Mouse (Mus musculus) hindbrain, embryonic 12.5 days (tissue): Measurements from ENCODE around the gene Chd8. TPM values are rescaled to one million over a fixed set of nuclear protein-coding genes. Genes with fewer than 3 reads are reported as not detected.

Experiments
- ATAC-seq: fragments of 200-750 bp; cut with Nextera tagmentation; 2 replicates; pipeline ENCODE4 v1.8.0; 2017; ENCODE audit warnings: moderate TSS enrichment; ENCODE audit not compliant: low FRiP score
- H3K27ac ChIP-seq: fragments of 300-500 bp; sonication (generic); 2 replicates; pipeline ENCODE4 v1.5.1; 2016; ENCODE audit warnings: mild to moderate bottlenecking
- H3K27me3 ChIP-seq: fragments of 300-500 bp; sonication (generic); 2 replicates; pipeline ENCODE4 v1.6.1; 2016; ENCODE audit warnings: mild to moderate bottlenecking
- H3K36me3 ChIP-seq: fragments of 300-500 bp; sonication (generic); 2 replicates; pipeline ENCODE4 v1.6.1; 2016; ENCODE audit warnings: mild to moderate bottlenecking
- H3K4me1 ChIP-seq: fragments of 300-500 bp; sonication (generic); 2 replicates; pipeline ENCODE4 v1.6.1; 2016
- H3K4me2 ChIP-seq: fragments of 300-500 bp; sonication (generic); replicated peaks from 2 replicates; pipeline ENCODE4 v1.6.1; 2016; ENCODE audit warnings: mild to moderate bottlenecking
- H3K4me3 ChIP-seq: fragments of 300-500 bp; sonication (generic); 2 replicates; pipeline ENCODE4 v1.5.1; 2016; ENCODE audit warnings: mild to moderate bottlenecking
- H3K9ac ChIP-seq: fragments of 300-500 bp; sonication (generic); 2 replicates; pipeline ENCODE4 v1.6.1; 2016; ENCODE audit warnings: mild to moderate bottlenecking, moderate library complexity
- H3K9me3 ChIP-seq: fragments of 300-500 bp; sonication (generic); replicated peaks from 2 replicates; pipeline ENCODE4 v1.6.1; 2016; ENCODE audit warnings: mild to moderate bottlenecking
- WGBS: fragments of 180-500 bp; shearing (Covaris S2); methylation state at CpG from one replicate; pipeline ENCODE4 v1.1.7; 2016; 5-methylcytosine and 5-hydroxymethylcytosine counted together
- polyA plus RNA-seq: library from polyadenylated mRNA; unstranded; fragments of >200 nt; fragmentation: Nextera tagmentation; extraction: Ambion mirVana; gene quantifications from 2 replicates; pipeline ENCODE4 v1.2.1, GENCODE M21; 2016

Chd8 gene
- polyA plus RNA-seq, 1 experiment from 2014 or later: 57.4 TPM

DNA sequence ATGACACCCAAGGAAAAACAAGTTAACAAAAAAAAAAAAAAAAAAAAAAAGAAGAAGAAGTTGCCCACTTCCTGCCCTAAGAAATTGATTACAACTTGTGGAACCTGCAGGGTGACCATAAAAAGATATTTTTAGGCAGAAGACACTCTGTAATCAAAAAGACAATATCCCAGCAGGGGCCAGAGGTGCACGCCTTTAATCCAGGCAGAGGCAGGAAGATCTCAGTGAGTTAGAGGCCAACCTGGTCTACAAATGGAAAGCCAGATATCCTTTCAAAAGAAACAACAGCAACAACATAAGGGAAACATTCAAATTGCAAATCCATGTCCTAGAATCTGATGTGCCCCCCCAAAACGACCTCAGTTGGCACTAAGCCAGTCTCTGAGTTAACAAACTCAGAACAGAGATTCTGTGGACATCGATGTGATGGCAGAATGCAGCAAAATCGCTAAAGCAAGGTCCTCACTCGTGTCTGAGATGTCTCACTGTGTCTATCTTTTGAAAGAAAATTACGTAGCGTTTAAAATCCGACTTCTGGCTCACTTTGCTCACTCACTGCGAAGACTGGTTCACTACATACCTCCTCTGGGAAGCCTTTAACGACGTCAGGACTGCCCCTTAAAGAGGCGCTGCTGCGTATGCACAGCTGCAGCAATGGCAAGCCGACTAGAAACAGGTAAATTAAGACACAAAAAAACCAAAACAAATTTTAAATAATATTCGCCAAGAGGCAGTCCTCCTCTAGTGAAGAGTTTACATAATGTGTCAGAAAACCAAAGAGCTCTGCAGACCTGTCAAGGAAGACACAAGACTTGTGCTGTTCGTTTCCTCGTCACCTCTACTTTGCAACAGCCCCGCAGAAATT, 1.0 kb downstream of the Chd8 start:
- Histone ChIP-seq H3K4me3 (peak overlapping the region; percentile 72), H3K36me3 (0 out of 2 replicates have a peak, but pooled peaks cover 5% of the 10 kb centered on the region), H3K9me3 (no peaks in the 10 kb centered on the region), H3K27me3 (no peaks in the 10 kb centered on the region), H3K9ac (peak overlapping the region; percentile 77), H3K27ac (peak overlapping the region; percentile 93), H3K4me2 (peak overlapping the region; percentile 78), H3K4me1 (peaks cover 13% of the 10 kb centered on the region)
- WGBS: 9% methylated on average over 18 of the region's 18 CpGs
- ATAC-seq: no peak

- no peak for ATAC-seq
- Histone ChIP-seq H3K4me1 (peaks cover 14% of the 10 kb centered on the region), H3K9ac (no peak overlapping the region), H3K27ac (no peak overlapping the region), H3K36me3 (no peaks in the 10 kb centered on the region), H3K4me2 (no peak overlapping the region), H3K4me3 (no peak overlapping the region), H3K27me3 (no peaks in the 10 kb centered on the region), H3K9me3 (no peaks in the 10 kb centered on the region)
- WGBS: 86% methylated on average over 4 of the region's 4 CpGs
Observed at GRCm38 (mm10) chr14:52246129-52246528, 11.5 kb downstream of the Chd8 start.

GRCm38 (mm10) chr14:52244690-52245042, 12.9 kb downstream of the Chd8 start:
- Histone ChIP-seq H3K4me1 (peaks cover 14% of the 10 kb centered on the region), H3K27ac (peak overlapping the region; percentile 62)

DNA sequence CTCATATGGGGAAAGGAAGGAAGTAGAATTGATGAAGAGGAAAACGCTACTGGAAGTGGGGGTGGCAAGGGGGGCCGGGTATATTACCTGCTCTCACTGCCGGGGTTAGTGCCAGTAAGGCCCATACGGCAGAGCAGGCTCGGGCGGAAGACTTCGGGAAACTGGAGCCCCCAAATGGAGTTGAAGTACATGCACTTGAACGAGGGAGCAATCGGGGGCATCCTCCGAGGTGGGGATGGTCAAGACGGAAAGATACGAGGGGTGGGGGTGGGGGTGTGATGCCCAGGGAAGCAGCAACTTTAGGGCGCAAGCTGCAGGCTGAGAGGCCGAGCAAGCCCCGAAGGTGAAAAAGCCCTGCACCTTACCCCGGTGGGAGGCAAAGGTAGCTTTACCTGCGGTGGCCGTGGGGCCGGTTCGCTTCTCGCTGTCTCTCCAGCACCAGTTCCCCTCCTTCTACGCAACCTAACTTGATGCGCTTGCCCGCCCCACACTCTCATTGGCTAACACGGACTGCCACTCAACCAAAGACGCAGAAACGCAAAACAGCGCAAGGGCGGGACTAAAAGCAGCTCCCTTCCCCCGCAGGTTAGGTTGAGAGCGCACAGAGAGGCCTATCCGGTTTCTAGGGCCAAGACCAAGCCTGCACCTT, 13.4 kb downstream of the Chd8 start:
- WGBS: 0% methylated on average over 32 of the region's 32 CpGs
- Histone ChIP-seq H3K27ac (peak overlapping the region; percentile 62), H3K9ac (peak overlapping the region; percentile 79), H3K36me3 (0 out of 2 replicates have a peak, but pooled peaks cover 3% of the 10 kb centered on the region), H3K27me3 (no peaks in the 10 kb centered on the region), H3K9me3 (no peaks in the 10 kb centered on the region), H3K4me2 (peak overlapping the region; percentile 87), H3K4me1 (peaks cover 14% of the 10 kb centered on the region), H3K4me3 (peak overlapping the region; percentile 69)
- peak; percentile 100 for ATAC-seq

More at GRCm38 (mm10) chr14:52244690-52245042, 12.9 kb downstream of the Chd8 start:
- H3K9me3 ChIP-seq: no peaks in the 10 kb centered on the region
- 0 out of 2 replicates have a peak, but pooled peaks cover 3% of the 10 kb centered on the region for H3K36me3 ChIP-seq
- H3K4me2 ChIP-seq: peak overlapping the region; percentile 87
- H3K4me3 ChIP-seq: peak overlapping the region; percentile 69
- ATAC-seq: peak; percentile 83
- WGBS: 10% methylated on average over 7 of the region's 7 CpGs
- no peaks in the 10 kb centered on the region for H3K27me3 ChIP-seq
- peak overlapping the region; percentile 79 for H3K9ac ChIP-seq

GRCm38 (mm10) chr14:52236216-52236615, 21.4 kb downstream of the Chd8 start:
- WGBS: 94% methylated on average over 1 of the region's 1 CpGs
- Histone ChIP-seq H3K4me1 (no peaks in the 10 kb centered on the region), H3K9me3 (no peaks in the 10 kb centered on the region), H3K27me3 (no peaks in the 10 kb centered on the region), H3K36me3 (peaks cover 61% of the 10 kb centered on the region), H3K4me2 (no peak overlapping the region), H3K4me3 (no peak overlapping the region), H3K9ac (no peak overlapping the region), H3K27ac (no peak overlapping the region)
- no peak for ATAC-seq

DNA sequence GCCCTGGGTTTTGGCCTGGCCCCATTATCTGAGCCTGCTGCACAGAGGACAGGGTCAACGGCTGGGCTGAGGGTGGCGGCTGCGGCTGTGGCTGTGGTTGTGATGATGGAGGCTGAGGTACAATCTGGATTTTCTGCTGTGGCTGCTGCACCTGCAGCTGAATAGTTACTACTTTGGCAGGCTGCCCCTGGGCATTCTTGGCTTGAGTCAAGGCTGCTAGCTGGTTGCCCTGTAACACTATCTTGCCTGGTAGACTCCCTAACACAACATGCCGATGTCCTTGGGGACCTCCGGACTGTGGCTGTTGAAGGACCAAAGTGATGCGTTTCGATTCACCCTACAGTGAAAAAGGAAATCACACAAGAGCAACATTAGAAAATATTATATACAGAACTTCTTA, 22.4 kb downstream of the Chd8 start:
- Histone ChIP-seq H3K4me1 (no peaks in the 10 kb centered on the region), H3K4me2 (no peak overlapping the region), H3K27ac (no peak overlapping the region), H3K36me3 (peaks cover 69% of the 10 kb centered on the region), H3K4me3 (no peak overlapping the region), H3K27me3 (no peaks in the 10 kb centered on the region), H3K9me3 (no peaks in the 10 kb centered on the region), H3K9ac (no peak overlapping the region)
- 95% methylated on average over 7 of the region's 7 CpGs for WGBS
- no peak for ATAC-seq

- WGBS: 85% methylated on average over 6 of the region's 6 CpGs
- Histone ChIP-seq H3K27me3 (no peaks in the 10 kb centered on the region), H3K9ac (no peak overlapping the region), H3K4me3 (no peak overlapping the region), H3K4me1 (no peaks in the 10 kb centered on the region), H3K4me2 (no peak overlapping the region), H3K9me3 (no peaks in the 10 kb centered on the region), H3K36me3 (peaks cover 91% of the 10 kb centered on the region), H3K27ac (no peak overlapping the region)
- ATAC-seq: no peak
Observed at GRCm38 (mm10) chr14:52232249-52232648, 25.3 kb downstream of the Chd8 start.

DNA sequence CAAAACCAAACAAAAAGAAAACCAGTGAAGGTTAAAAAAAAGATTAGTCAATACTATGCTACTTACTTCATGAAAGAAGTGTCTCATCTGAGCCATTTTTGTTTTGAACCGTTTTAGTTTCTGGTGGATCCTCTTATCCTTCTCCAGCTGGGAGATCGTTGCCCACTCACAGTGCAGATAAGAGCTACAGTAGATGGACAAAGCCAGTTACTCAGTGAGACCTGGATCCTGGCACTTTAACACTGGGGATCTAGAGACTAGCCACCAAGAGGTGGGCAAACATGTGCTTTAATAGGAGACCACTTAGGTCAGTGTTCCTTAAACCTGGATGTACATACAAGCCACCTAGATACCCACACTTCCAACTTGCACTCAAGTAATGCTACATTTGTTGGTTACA, 31.6 kb downstream of the Chd8 start:
- Histone ChIP-seq H3K27ac (no peak overlapping the region), H3K36me3 (peaks cover 89% of the 10 kb centered on the region), H3K4me1 (no peaks in the 10 kb centered on the region), H3K27me3 (no peaks in the 10 kb centered on the region), H3K4me3 (no peak overlapping the region), H3K4me2 (no peak overlapping the region), H3K9me3 (no peaks in the 10 kb centered on the region), H3K9ac (no peak overlapping the region)
- 91% methylated on average over 2 of the region's 2 CpGs for WGBS
- ATAC-seq: no peak

DNA sequence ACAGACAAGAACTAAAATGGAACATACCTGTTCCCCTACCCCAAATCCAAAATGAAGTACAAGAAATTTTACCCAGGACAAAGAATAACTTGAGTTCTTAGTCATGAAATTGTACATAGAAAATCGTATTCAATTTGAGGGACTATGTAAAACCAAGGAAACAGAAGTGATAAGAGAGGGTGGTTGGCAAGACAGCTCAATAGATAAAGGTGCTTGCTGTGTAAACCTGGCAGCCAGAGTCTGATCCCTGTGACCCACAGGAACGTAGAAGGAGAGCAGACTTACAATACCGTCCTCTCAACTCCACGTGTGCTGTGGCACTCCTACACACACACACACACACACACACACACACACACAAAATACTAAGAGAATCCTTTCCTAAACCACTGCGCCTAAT, 40.3 kb downstream of the Chd8 start:
- H3K4me1 ChIP-seq: no peaks in the 10 kb centered on the region
- H3K9me3 ChIP-seq: no peaks in the 10 kb centered on the region
- no peak overlapping the region for H3K27ac ChIP-seq
- ATAC-seq: no peak
- WGBS: 94% methylated on average over 5 of the region's 5 CpGs
- H3K4me2 ChIP-seq: no peak overlapping the region
- H3K36me3 ChIP-seq: peaks cover 89% of the 10 kb centered on the region
- H3K27me3 ChIP-seq: no peaks in the 10 kb centered on the region
- H3K4me3 ChIP-seq: no peak overlapping the region
- H3K9ac ChIP-seq: no peak overlapping the region

GRCm38 (mm10) chr14:52199412-52199811, 58.2 kb downstream of the Chd8 start:
- Histone ChIP-seq H3K4me2 (no peak overlapping the region), H3K4me3 (no peak overlapping the region), H3K27me3 (no peaks in the 10 kb centered on the region), H3K9ac (no peak overlapping the region), H3K9me3 (no peaks in the 10 kb centered on the region), H3K4me1 (peaks cover 17% of the 10 kb centered on the region), H3K36me3 (peaks cover 44% of the 10 kb centered on the region), H3K27ac (no peak overlapping the region)
- WGBS: 92% methylated on average over 4 of the region's 4 CpGs
- no peak for ATAC-seq

DNA sequence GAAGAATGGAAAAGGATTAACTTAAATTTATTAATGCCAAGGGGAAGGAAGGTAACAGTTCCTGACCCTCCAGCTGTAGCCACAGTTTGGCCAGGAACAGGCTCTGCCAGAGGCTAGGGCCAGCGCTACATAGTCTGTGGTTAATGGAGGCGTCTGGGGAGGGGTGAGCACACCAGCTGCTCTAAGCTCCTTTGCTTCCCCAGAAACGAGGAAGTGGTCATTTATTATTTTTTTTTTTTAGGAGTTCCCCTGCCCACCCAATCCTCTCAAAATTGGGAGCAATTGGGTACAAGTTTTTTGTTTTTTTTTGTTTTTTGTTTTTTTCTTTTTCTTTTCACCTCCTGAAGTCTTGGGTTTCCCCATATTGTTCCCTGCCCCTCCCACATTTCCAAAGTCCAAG, 59.4 kb downstream of the Chd8 start:
- H3K9ac ChIP-seq: no peak overlapping the region

DNA sequence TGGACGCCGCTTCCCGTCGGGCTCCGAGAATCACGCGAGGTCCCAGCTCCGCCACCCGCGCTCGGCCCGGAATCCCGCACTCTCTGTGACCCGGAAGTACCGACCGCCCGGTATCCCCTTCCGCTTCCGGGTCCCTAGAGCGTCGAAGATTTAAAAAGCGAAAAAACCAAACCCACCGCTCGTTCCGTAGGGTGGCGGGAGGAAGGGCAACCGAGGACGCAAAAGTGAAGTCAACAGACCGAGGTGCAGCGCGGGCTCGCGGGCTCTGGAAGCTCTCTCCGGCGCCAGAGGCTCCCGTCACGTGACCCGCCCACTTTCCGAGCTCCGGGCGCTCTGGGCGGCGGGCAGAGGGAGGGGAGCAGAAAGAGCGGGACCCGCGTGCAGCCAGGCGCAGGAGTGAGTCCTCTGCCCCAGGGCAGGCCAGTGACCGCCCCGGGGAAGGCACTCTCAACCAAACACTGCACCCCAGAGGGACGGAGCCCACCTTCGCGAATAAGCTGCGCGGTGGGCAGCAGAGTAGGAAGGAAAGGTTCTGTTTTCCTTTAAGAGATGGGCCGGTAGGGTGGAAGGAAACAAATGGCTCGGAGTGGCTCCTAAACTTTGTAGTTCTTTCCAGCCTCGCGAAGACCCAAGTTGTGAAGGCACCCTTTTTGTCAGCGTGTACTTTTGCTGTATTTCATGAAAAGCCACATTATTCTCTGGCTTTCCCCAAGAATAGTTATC, 60.3 kb downstream of the Chd8 start, which contains the start of gene Supt16:
Gene Supt16 (minus strand): TSS at position 261 of the 723 bp plus-strand sequence.
- peak within 1 kb of the TSS; percentile 95 for H3K27ac ChIP-seq
- WGBS: under 1% methylated on average over 59 of the region's 59 CpGs

More for the DNA sequence above, 59.4 kb downstream of the Chd8 start:
- ATAC-seq: no peak
- Histone ChIP-seq H3K4me3 (peak overlapping the region; percentile 98), H3K36me3 (peaks cover 36% of the 10 kb centered on the region), H3K4me2 (peak overlapping the region; percentile 75), H3K27me3 (no peaks in the 10 kb centered on the region), H3K27ac (no peak overlapping the region), H3K4me1 (peaks cover 17% of the 10 kb centered on the region), H3K9me3 (no peaks in the 10 kb centered on the region)
- 26% methylated on average over 3 of the region's 3 CpGs for WGBS

More for the DNA sequence above, 60.3 kb downstream of the Chd8 start, which contains the start of gene Supt16:
- Histone ChIP-seq H3K4me1 (peaks cover 17% of the 10 kb centered on the region), H3K4me2 (peak within 1 kb of the TSS; percentile 75), H3K4me3 (peak within 1 kb of the TSS; percentile 98), H3K9ac (peak within 1 kb of the TSS; percentile 99), H3K27me3 (no peaks in the 10 kb centered on the region), H3K36me3 (peaks cover 35% of the 10 kb centered on the region), H3K9me3 (no peaks in the 10 kb centered on the region)
- peak; percentile 97 for ATAC-seq
